Mouse (Mus musculus): ENCODE results near the gene Msi2. TPM values are rescaled to one million over a fixed set of nuclear protein-coding genes. Genes with fewer than 3 reads are reported as not detected.
A peak's percentile ranks its signal among the peaks of the same experiment; 100 is the strongest.

The Msi2 gene
- polyA plus RNA-seq, 1 experiment from 2014 or later: 29.1 TPM

DNA sequence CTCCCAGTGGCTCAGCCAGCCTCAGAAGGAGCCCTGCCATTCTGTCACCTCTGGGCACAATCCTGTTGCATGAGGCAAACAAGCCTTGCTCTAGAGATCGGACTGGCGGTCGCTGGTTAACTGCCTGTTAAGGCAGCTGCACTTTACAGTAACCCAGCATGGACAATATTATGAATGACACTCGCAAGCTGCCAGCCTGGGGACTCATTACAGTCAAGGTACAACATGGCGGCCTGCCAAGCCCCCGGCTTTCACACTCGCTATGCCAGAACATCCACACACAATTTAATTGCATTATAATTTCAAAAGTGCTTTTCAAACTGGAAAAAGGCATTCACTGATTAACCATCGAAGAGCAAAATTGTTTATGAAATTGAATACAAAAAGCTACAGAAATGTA lies 275.0 kb downstream of the Msi2 start:
- Histone ChIP-seq H3K9me3 (replicated peaks) (no peaks in the 10 kb centered on the region), H3K36me3 (peaks cover 11% of the 10 kb centered on the region), H3K27ac (no peak overlapping the region), H3K4me2 (no peak overlapping the region), H3K9ac (no peak overlapping the region), H3K4me3 (replicated peaks) (no peak overlapping the region), H3K4me1 (peaks cover 53% of the 10 kb centered on the region), H3K27me3 (no peaks in the 10 kb centered on the region)
- WGBS: 87% methylated on average over 8 of the region's 8 CpGs
- no peak for ATAC-seq (replicated peaks; ENCODE audit: low FRiP score)

DNA sequence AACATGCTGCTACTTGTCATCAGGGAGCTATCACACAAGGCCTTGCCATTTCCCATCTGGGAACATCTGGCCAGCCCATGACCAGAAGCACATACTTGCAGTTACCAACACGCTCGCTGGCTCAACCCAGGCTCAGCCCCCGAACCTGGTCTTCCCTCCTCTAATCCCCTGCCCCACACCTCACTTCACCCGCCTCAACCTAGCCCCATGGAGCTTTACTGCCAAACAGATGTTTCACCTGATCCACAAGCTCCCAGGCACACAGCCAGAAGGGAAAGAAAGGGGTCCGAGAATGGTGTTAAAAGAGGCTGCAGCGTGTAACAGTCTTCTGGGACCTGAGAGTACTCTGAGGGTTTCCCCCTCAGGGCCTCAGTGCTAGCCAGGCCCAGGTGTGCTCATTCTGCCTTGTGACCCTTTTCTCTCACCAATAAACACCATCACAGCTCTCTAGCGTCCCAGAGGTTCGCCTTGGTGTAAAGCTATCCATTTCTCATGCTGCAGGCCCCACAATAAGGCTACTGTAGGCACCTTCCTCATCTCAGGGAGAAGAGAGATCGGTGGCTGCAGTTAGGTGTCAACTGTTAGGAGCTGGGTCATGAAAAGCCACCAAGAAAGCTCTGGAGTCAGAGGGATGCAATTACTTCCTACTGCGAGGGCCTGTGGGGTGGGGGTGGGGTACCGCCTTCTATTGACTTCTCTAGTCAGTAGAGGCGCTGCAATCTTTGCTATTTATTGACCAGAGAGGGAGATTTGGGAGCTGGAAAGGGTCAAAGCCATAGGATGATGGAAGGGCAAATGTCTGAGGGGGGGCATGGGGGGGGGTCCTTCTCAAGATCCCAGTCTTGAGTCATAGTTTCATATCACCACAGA lies 276.2 kb downstream of the Msi2 start:
- no peaks in the 10 kb centered on the region for H3K27me3 ChIP-seq
- ATAC-seq (replicated peaks; ENCODE audit: low FRiP score): no peak
- H3K9ac ChIP-seq: no peak overlapping the region
- H3K36me3 ChIP-seq: peaks cover 11% of the 10 kb centered on the region
- no peak overlapping the region for H3K4me2 ChIP-seq
- WGBS: 60% methylated on average over 12 of the region's 12 CpGs
- no peak overlapping the region for H3K4me3 ChIP-seq (replicated peaks)
- H3K4me1 ChIP-seq: peaks cover 41% of the 10 kb centered on the region
- H3K9me3 ChIP-seq (replicated peaks): no peaks in the 10 kb centered on the region
- peak overlapping the region; percentile 9; the same call in 1 of the 2 replicates for H3K27ac ChIP-seq

DNA sequence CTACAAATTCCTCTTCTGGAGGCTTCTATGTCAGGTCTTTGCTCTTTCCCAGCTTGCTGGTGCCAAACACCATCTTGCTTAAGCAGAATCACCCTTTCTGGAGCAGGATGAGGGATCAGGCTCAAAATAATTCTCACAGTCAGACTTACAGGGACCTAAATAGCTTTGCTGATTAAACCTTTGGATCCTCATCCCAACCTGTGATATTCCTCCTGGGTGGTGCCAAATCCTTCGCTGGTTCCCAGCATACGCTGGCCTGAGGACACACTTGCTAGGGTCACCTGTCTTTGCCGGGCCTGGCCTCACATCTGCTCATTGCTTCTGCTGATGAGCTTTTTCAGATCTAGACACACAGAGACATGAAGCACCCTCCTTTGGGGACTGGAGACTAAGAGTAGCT lies 279.7 kb downstream of the Msi2 start:
- WGBS: 87% methylated on average over 3 of the region's 3 CpGs
- Histone ChIP-seq H3K4me3 (replicated peaks) (no peak overlapping the region), H3K4me1 (peaks cover 21% of the 10 kb centered on the region), H3K36me3 (peaks cover 5% of the 10 kb centered on the region), H3K27ac (no peak overlapping the region), H3K9me3 (replicated peaks) (no peaks in the 10 kb centered on the region), H3K27me3 (no peaks in the 10 kb centered on the region), H3K9ac (no peak overlapping the region), H3K4me2 (no peak overlapping the region)
- no peak for ATAC-seq (replicated peaks; ENCODE audit: low FRiP score)

DNA sequence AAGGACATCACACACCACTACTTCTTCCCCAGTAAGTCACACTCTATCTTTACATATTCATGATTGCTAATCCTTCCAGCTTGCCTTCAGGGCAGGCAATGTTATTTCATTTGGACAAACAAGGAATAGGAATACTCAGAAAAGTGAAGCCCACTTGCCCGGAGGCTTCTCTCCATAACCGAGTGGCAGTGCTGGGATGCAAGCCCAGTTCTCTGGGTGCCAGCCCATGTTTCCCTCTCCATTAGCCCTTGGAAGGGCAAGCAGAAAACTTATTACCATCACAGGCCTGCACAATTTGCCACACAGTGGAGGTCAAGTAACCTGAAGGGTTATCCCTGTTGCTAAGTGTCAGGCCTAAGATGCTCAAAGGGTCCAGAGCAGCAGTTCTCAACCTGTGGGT lies 281.7 kb downstream of the Msi2 start:
- 89% methylated on average over 2 of the region's 2 CpGs for WGBS
- H3K9me3 ChIP-seq (replicated peaks): no peaks in the 10 kb centered on the region

DNA sequence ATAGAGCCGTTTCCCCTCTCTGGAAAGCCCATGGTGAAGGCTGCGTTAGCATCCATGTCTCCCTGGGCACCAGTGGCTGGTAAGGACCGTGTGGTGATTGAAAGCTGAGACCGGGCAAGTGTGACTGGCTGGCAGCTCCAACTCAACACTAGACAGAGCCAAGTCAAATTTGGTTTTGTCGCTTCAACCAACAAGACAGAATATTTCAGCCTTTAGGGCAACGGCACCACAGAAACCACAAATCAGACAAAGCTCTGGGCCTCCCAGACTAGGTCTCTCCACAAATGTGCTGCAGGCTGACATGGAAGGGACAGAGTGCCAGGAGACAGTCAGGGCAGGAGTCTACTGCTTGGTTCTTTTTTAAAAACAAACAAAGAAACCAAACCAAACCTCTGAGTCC lies 282.8 kb downstream of the Msi2 start:
- Histone ChIP-seq H3K27ac (no peak overlapping the region), H3K4me1 (peaks cover 13% of the 10 kb centered on the region), H3K4me2 (no peak overlapping the region), H3K27me3 (no peaks in the 10 kb centered on the region), H3K36me3 (no peaks in the 10 kb centered on the region), H3K4me3 (replicated peaks) (no peak overlapping the region), H3K9ac (no peak overlapping the region), H3K9me3 (replicated peaks) (no peaks in the 10 kb centered on the region)
- WGBS: 82% methylated on average over 6 of the region's 6 CpGs
- no peak for ATAC-seq (replicated peaks; ENCODE audit: low FRiP score)

More for the DNA sequence above, 281.7 kb downstream of the Msi2 start:
- no peak for ATAC-seq (replicated peaks; ENCODE audit: low FRiP score)
- no peak overlapping the region for H3K9ac ChIP-seq
- no peak overlapping the region for H3K4me2 ChIP-seq
- no peak overlapping the region for H3K27ac ChIP-seq
- H3K27me3 ChIP-seq: no peaks in the 10 kb centered on the region
- no peaks in the 10 kb centered on the region for H3K36me3 ChIP-seq
- peaks cover 11% of the 10 kb centered on the region for H3K4me1 ChIP-seq
- H3K4me3 ChIP-seq (replicated peaks): no peak overlapping the region

DNA sequence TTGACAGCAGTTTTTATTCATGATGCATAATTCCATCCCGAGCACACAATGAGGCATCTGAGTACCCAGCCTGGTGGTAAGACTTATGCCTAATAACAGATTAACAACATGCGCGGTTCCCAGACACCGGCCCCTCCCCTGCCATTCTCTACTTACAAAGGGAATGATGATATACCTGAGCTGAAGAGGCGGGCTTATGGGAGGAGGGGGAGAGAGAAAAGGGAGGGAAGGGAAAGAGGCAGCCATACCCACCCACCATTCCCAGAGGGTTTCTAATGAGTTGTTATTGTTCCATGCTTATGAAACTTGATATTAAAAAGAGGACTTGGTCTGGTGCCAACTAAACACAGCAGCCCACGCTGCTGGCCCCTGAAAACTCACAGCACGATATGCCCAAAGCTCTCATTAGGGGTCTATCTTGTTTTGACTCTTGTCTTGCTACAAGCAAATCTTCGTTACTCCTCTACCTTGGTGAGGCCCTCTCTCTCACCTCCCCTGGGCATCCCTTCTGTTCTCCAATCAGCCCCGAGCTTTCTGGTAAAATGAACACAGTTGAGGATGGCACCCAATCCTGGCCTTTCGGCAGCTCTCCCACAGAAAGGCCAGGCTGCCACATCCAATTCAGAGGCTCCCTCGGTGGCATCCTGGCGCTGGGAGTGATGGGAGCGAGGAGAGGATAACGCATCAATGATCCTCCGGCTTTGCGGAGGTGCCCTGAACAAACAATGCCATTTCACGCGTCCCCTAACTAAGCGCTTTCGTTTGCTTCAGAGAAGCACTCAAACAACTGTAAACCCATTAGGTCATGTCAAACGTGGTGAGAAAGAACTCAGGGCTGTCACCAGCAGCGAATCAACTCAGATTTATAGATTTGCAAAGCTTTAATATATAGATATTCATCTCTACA lies 286.7 kb downstream of the Msi2 start:
- no peaks in the 10 kb centered on the region for H3K36me3 ChIP-seq
- H3K4me2 ChIP-seq: no peak overlapping the region
- H3K4me1 ChIP-seq: peaks cover 29% of the 10 kb centered on the region
- no peak for ATAC-seq (replicated peaks; ENCODE audit: low FRiP score)
- H3K9me3 ChIP-seq (replicated peaks): no peaks in the 10 kb centered on the region
- 0 out of 2 replicates have a peak overlapping the region, but pooled peaks have one; percentile 35 for H3K27ac ChIP-seq
- no peak overlapping the region for H3K4me3 ChIP-seq (replicated peaks)
- 55% methylated on average over 22 of the region's 22 CpGs for WGBS
- no peak overlapping the region for H3K9ac ChIP-seq
- no peaks in the 10 kb centered on the region for H3K27me3 ChIP-seq

DNA sequence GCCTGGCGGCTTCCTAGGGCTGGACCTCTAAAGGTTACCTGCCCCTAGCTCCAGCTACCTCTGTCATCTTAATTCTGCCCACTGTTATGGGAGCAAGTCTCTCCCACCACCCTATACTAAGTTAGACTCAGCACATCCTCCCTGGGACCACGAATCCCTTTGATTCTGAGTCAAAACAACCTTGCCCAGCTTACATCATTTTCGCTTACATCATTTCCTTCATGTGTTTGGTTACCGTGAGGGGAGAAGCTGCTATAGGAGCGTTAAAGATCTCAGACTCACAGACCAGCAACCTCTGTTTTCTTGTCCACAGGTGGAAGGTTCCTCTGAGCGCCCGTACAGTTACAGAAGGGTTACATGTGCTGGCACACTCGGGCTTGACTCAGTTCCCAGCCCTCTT lies 288.0 kb downstream of the Msi2 start:
- H3K27ac ChIP-seq: no peak overlapping the region
- no peak for ATAC-seq (replicated peaks; ENCODE audit: low FRiP score)
- WGBS: 88% methylated on average over 8 of the region's 8 CpGs
- no peaks in the 10 kb centered on the region for H3K9me3 ChIP-seq (replicated peaks)
- no peak overlapping the region for H3K4me2 ChIP-seq
- H3K9ac ChIP-seq: no peak overlapping the region
- H3K4me3 ChIP-seq (replicated peaks): no peak overlapping the region
- peaks cover 43% of the 10 kb centered on the region for H3K4me1 ChIP-seq
- H3K27me3 ChIP-seq: no peaks in the 10 kb centered on the region
- no peaks in the 10 kb centered on the region for H3K36me3 ChIP-seq

DNA sequence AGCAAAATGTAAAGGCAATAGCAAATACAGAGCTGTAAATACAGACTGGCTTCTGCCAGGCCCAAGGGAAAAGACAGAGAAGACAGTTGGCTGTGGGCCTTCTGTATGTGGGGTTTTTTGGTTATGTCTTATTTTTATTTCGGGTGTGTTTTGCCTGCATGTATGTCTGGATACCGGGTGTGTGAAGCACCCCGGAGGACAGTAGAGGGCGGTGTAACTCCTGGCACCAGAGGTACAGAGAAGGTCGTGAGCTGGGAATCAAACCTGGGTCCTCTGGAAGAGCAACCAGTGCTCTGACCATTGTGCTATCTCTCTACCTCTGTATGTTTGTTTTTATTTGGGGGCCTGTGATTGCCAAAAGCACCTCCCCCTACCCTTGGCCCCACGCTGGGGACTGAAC lies 288.6 kb downstream of the Msi2 start:
- Histone ChIP-seq H3K4me3 (replicated peaks) (no peak overlapping the region), H3K9ac (no peak overlapping the region), H3K27ac (no peak overlapping the region), H3K4me2 (no peak overlapping the region), H3K4me1 (peaks cover 49% of the 10 kb centered on the region), H3K9me3 (replicated peaks) (no peaks in the 10 kb centered on the region), H3K27me3 (no peaks in the 10 kb centered on the region), H3K36me3 (no peaks in the 10 kb centered on the region)
- WGBS: 93% methylated on average over 6 of the region's 6 CpGs
- no peak for ATAC-seq (replicated peaks; ENCODE audit: low FRiP score)

DNA sequence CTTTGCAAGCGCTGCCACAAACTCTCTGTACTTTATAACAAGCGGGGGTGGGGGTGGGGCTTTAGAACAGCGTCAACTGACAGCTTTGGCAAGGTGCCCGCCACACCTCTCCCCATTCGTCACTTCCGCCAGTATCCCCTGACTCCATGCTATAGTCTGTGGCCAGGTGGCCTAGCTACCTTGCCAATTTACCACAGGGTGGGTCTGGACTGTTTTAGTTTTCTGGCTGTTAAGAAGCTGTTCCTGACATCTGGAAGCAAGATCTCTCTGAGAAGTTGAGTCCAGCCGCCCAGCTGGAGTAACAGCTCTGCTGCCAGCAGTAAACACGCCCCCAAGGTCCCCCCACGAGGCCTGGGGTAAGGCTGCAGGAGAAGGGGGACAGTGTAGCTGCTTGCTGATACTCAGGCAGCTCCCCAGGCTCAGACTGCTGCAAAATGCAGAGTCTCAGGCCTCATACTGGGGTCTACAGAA lies 292.6 kb downstream of the Msi2 start:
- 41% methylated on average over 9 of the region's 9 CpGs for WGBS
- Histone ChIP-seq H3K27me3 (no peaks in the 10 kb centered on the region), H3K36me3 (no peaks in the 10 kb centered on the region), H3K4me1 (peaks cover 66% of the 10 kb centered on the region), H3K4me3 (replicated peaks) (no peak overlapping the region), H3K4me2 (no peak overlapping the region), H3K9me3 (replicated peaks) (no peaks in the 10 kb centered on the region), H3K9ac (no peak overlapping the region), H3K27ac (peak overlapping the region; percentile 61; the same call in 1 of the 2 replicates)
- ATAC-seq (replicated peaks; ENCODE audit: low FRiP score): no peak

DNA sequence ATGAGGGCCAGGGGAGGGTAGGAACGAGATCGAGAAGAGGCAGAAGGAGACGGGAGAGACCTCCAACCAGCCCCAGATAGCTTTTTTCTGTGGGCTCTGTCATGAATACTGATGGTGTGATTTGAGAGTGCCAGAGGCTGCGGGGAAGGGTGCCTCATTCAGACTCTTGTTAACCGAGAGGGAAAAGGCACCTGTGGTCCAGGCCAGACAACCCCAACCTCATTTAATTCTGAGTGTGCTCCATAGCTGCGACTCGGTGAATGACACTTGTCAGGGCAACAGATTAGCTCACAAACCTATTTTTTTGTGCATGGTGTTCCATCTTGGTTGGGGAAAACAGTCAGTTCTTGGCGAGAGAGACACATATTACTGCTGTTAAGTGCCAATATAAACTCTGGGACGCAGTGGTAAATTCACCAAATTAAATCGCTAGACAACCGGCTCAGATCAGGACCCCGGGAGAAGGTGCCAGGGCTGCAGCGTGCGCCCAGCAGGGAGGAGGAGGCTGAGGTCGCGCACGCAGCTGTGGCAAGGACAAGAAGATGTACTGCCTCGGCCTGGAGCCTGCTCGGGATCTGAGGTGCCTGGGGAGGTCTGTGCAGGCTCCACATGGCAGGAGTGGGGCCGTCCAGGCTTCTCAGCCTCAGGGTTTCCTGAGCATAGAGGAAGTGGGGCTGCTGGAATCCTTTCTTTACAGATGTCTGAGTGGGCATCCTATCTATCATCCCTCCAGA lies 294.1 kb downstream of the Msi2 start:
- H3K36me3 ChIP-seq: no peaks in the 10 kb centered on the region
- no peaks in the 10 kb centered on the region for H3K9me3 ChIP-seq (replicated peaks)
- no peak overlapping the region for H3K4me2 ChIP-seq
- 67% methylated on average over 20 of the region's 20 CpGs for WGBS
- H3K4me3 ChIP-seq (replicated peaks): no peak overlapping the region
- no peak overlapping the region for H3K9ac ChIP-seq
- ATAC-seq (replicated peaks; ENCODE audit: low FRiP score): no peak
- H3K4me1 ChIP-seq: peaks cover 71% of the 10 kb centered on the region
- H3K27me3 ChIP-seq: no peaks in the 10 kb centered on the region
- 0 out of 2 replicates have a peak overlapping the region, but pooled peaks have one; percentile 32 for H3K27ac ChIP-seq

DNA sequence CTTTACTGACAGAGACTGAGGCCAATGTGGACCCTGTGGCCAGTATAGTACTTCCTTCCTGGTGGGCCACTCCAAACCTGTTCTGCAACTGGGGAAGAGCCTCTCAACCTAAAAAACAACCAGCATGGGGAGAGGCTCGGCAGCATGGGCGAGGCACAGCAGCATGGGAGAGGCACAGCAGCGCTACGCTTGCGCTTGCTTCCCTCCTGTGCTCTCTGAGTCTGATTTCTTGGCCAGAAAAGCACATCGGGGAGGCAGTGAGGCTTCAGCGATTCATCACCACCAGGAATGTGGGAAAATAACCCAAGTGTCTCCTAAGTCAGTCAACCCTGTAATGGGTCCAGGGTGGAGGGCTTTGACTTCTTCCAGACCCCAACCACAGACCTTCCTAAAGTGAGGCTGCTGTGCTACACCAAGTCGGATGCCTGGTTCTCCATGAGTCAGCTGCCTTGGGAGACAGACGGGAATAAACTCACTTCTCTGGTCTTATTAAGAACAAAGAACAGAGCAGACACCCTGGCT lies 297.2 kb downstream of the Msi2 start:
- no peak overlapping the region for H3K9ac ChIP-seq
- no peak overlapping the region for H3K4me3 ChIP-seq (replicated peaks)
- no peak overlapping the region for H3K4me2 ChIP-seq
- ATAC-seq (replicated peaks; ENCODE audit: low FRiP score): peak; percentile 62; the same call in 1 of the 2 replicates
- H3K27me3 ChIP-seq: no peaks in the 10 kb centered on the region
- H3K9me3 ChIP-seq (replicated peaks): no peaks in the 10 kb centered on the region
- H3K27ac ChIP-seq: peak overlapping the region; percentile 69
- peaks cover 63% of the 10 kb centered on the region for H3K4me1 ChIP-seq
- WGBS: 47% methylated on average over 9 of the region's 9 CpGs
- 0 out of 2 replicates have a peak, but pooled peaks cover 4% of the 10 kb centered on the region for H3K36me3 ChIP-seq

Data from kidney, embryonic 15.5 days (tissue).